8 mouse cellular contexts compared by ENCODE assay signal in the genomic region with DNA sequence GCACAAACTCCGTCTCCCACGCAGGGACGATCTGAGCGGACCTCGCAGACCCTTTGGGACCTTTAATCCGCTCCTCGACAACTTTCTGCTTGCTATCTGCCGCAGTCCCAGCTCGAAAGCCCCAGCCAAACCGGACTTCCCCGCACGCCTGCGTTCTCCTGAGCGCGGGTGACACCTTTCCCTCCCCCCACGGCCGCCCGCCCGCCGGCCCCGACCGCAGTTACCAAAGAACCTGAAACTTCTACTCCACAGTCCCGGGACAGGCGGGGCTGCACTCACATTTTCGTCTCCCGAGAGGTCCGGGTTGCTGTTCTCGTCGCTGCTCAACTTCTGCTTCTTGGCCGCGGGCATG. TPM values are rescaled to one million over a fixed set of nuclear protein-coding genes. Genes with fewer than 3 reads are reported as not detected.
DNase-seq lines count a peak whose midpoint lies in the region; ATAC-seq and TF ChIP-seq lines count a peak whose summit lies in the region.

No protein-coding gene starts in this region.

- H3K36me3 ChIP-seq in embryonic facial prominence, embryonic 14.5 days (ENCODE audit: control insufficient read depth, insufficient read depth, low read length) = peaks cover 17% of the 10 kb centered on the region
- H3K36me3 ChIP-seq in intestine, postnatal 0 days (ENCODE audit: control insufficient read depth, insufficient read depth) = peaks cover 14% of the 10 kb centered on the region; the same call in 1 of the 2 replicates
- H3K36me3 ChIP-seq in neural tube, embryonic 15.5 days = peaks cover 11% of the 10 kb centered on the region

- no peak for TF ChIP-seq POLR2A in lung, adult 2 months (IDR thresholded peaks at IDR 0.05; ENCODE audit: borderline replicate concordance, extremely low read depth, low read depth, low read length)

- no peak for DNase-seq in lung, adult 2 months
- no peak for DNase-seq in lung, postnatal 14 days
- DNase-seq in embryonic facial prominence, embryonic 14.5 days (ENCODE audit: low spot score) = no peak
- no peak for DNase-seq in cerebellum, adult 11 months
- no peak for DNase-seq in spleen, adult 12 weeks (ENCODE audit: low spot score)
- no peak for DNase-seq in adrenal gland, postnatal 10 days

- H3K9me3 ChIP-seq in embryonic facial prominence, embryonic 14.5 days (ENCODE audit: control insufficient read depth, low read length) = no peaks in the 10 kb centered on the region
- H3K9me3 ChIP-seq in intestine, postnatal 0 days (ENCODE audit: control insufficient read depth) = no peaks in the 10 kb centered on the region
- no peaks in the 10 kb centered on the region for H3K9me3 ChIP-seq in neural tube, embryonic 15.5 days (replicated peaks)

- peak overlapping the region; percentile 78 for H3K4me2 ChIP-seq in embryonic facial prominence, embryonic 14.5 days (ENCODE audit: low read depth, low read length)
- peak overlapping the region; percentile 82 for H3K4me2 ChIP-seq in intestine, postnatal 0 days (replicated peaks; ENCODE audit: low read depth)
- peak overlapping the region; percentile 87 for H3K4me2 ChIP-seq in neural tube, embryonic 15.5 days

- H3K4me1 ChIP-seq in lung, adult 2 months (ENCODE audit: control insufficient read depth, insufficient read depth, low read length) = peaks cover 5% of the 10 kb centered on the region
- H3K4me1 ChIP-seq in embryonic facial prominence, embryonic 14.5 days (ENCODE audit: control insufficient read depth, insufficient read depth, low read length) = peaks cover 14% of the 10 kb centered on the region
- no peaks in the 10 kb centered on the region for H3K4me1 ChIP-seq in intestine, postnatal 0 days (replicated peaks; ENCODE audit: control insufficient read depth, insufficient read depth, low read length)
- H3K4me1 ChIP-seq in neural tube, embryonic 15.5 days = peaks cover 20% of the 10 kb centered on the region

- no peaks in the 10 kb centered on the region for H3K27me3 ChIP-seq in embryonic facial prominence, embryonic 14.5 days (replicated peaks; ENCODE audit: control insufficient read depth, insufficient read depth, low read length)
- H3K27me3 ChIP-seq in intestine, postnatal 0 days (replicated peaks; ENCODE audit: control insufficient read depth, insufficient read depth, low read length) = no peaks in the 10 kb centered on the region
- no peaks in the 10 kb centered on the region for H3K27me3 ChIP-seq in neural tube, embryonic 15.5 days (replicated peaks)

- TF ChIP-seq CTCF in lung, adult 2 months (IDR thresholded peaks at IDR 0.05; ENCODE audit: insufficient read depth, low read length) = no peak
- no peak for TF ChIP-seq CTCF in intestine, postnatal 0 days (IDR thresholded peaks at IDR 0.05; ENCODE audit: low read depth)

- peak overlapping the region; percentile 92 for H3K9ac ChIP-seq in embryonic facial prominence, embryonic 14.5 days (ENCODE audit: low read depth, low read length)
- peak overlapping the region; percentile 96 for H3K9ac ChIP-seq in intestine, postnatal 0 days (ENCODE audit: low read depth, low read length)
- H3K9ac ChIP-seq in neural tube, embryonic 15.5 days (replicated peaks) = peak overlapping the region; percentile 87

- WGBS in lung, adult 2 months = under 1% methylated on average over 31 of the region's 31 CpGs
- WGBS in embryonic facial prominence, embryonic 14.5 days = 0% methylated on average over 31 of the region's 31 CpGs
- WGBS in intestine, postnatal 0 days = 0% methylated on average over 31 of the region's 31 CpGs
- WGBS in neural tube, embryonic 15.5 days = under 1% methylated on average over 31 of the region's 31 CpGs

- H3K4me3 ChIP-seq in lung, adult 2 months (replicated peaks; ENCODE audit: extremely low read depth, low read depth, low read length) = peak overlapping the region; percentile 77
- peak overlapping the region; percentile 81 for H3K4me3 ChIP-seq in embryonic facial prominence, embryonic 14.5 days (ENCODE audit: low read depth, low read length)
- peak overlapping the region; percentile 85 for H3K4me3 ChIP-seq in intestine, postnatal 0 days (ENCODE audit: low read depth, low read length)
- peak overlapping the region; percentile 67 for H3K4me3 ChIP-seq in neural tube, embryonic 15.5 days (replicated peaks)

- ATAC-seq in embryonic facial prominence, embryonic 14.5 days (ENCODE audit: low read depth) = no peak; the same call in 1 of the 2 replicates
- ATAC-seq in intestine, postnatal 0 days = peak; percentile 25
- ATAC-seq in neural tube, embryonic 15.5 days (ENCODE audit: low FRiP score) = no peak; the same call in 1 of the 2 replicates

- peak overlapping the region; percentile 100 for H3K27ac ChIP-seq in embryonic facial prominence, embryonic 14.5 days (replicated peaks; ENCODE audit: low read depth, low read length)
- H3K27ac ChIP-seq in intestine, postnatal 0 days (ENCODE audit: low read depth, low read length) = peak overlapping the region; percentile 99
- H3K27ac ChIP-seq in neural tube, embryonic 15.5 days (replicated peaks) = peak overlapping the region; percentile 99

RNA-seq across cellular contexts. Expression of a gene that starts 0.7 kb away (rescaled TPM):
- 15.0 and 17.5 TPM in 2 replicates for polyA plus RNA-seq in lung, adult 2 months (2012; rRNA removed)
- 62.8 and 64.7 TPM in 2 replicates for polyA plus RNA-seq in embryonic facial prominence, embryonic 14.5 days (2014; fragmentation: Nextera tagmentation; extraction: Ambion mirVana)
- polyA plus RNA-seq in intestine, postnatal 0 days (2015; fragmentation: Nextera tagmentation; extraction: Ambion mirVana) = 33.7 and 35.1 TPM in 2 replicates
- polyA plus RNA-seq in neural tube, embryonic 15.5 days (2015; fragmentation: Nextera tagmentation; extraction: Ambion mirVana) = 27.5 and 37.3 TPM in 2 replicates
- 10 to 100 TPM; 46.0 to 52.6 TPM for total RNA-seq in adrenal gland, postnatal 10 days (2021)

RNA-seq across cellular contexts. Expression of a gene that starts 39.1 kb away (rescaled TPM):
- 23.7 and 31.5 TPM in 2 replicates for polyA plus RNA-seq in lung, adult 2 months (2012; rRNA removed)
- polyA plus RNA-seq in embryonic facial prominence, embryonic 14.5 days (2014; fragmentation: Nextera tagmentation; extraction: Ambion mirVana) = 125 and 136 TPM in 2 replicates
- polyA plus RNA-seq in intestine, postnatal 0 days (2015; fragmentation: Nextera tagmentation; extraction: Ambion mirVana) = 60.5 and 63.9 TPM in 2 replicates
- polyA plus RNA-seq in neural tube, embryonic 15.5 days (2015; fragmentation: Nextera tagmentation; extraction: Ambion mirVana) = 135 and 139 TPM in 2 replicates
- 10 to 100 TPM; 71.6 to 83.5 TPM for total RNA-seq in adrenal gland, postnatal 10 days (2021)
